Mouse (Mus musculus) intestine, embryonic 16.5 days (tissue): ENCODE measurements around the gene Cldn6. TPM values are rescaled to one million over a fixed set of nuclear protein-coding genes. Genes with fewer than 3 reads are reported as not detected.
A peak's percentile ranks its signal among the peaks of the same experiment; 100 is the strongest.

ENCODE experiments used
- ATAC-seq: fragments of 200-750 bp; cut with Nextera tagmentation; 2 replicates; pipeline ENCODE4 v1.8.0; 2017; ENCODE audit warnings: moderate TSS enrichment, moderate library complexity
- H3K27ac ChIP-seq: fragments of 300-500 bp; sonication (generic); 2 replicates; pipeline ENCODE4 v1.5.1; 2014; ENCODE audit warnings: mild to moderate bottlenecking, low read length
- H3K27me3 ChIP-seq: fragments of 300-500 bp; sonication (generic); replicated peaks from 2 replicates; pipeline ENCODE4 v1.6.1; 2014; ENCODE audit warnings: low read length, control low read depth, mixed read lengths; ENCODE audit not compliant: control insufficient read depth, insufficient read depth
- H3K36me3 ChIP-seq: fragments of 300-500 bp; sonication (generic); 2 replicates; pipeline ENCODE4 v1.6.1; 2014; ENCODE audit warnings: low read length, control low read depth; ENCODE audit not compliant: control insufficient read depth, insufficient read depth
- H3K4me1 ChIP-seq: fragments of 300-500 bp; sonication (generic); 2 replicates; pipeline ENCODE4 v1.6.1; 2014; ENCODE audit warnings: low read length, control low read depth, mixed read lengths; ENCODE audit not compliant: control insufficient read depth, insufficient read depth
- H3K4me2 ChIP-seq: fragments of 300-500 bp; sonication (generic); 2 replicates; pipeline ENCODE4 v1.6.1; 2014; ENCODE audit warnings: low read depth, low read length, control low read depth
- H3K4me3 ChIP-seq: fragments of 300-500 bp; sonication (generic); 2 replicates; pipeline ENCODE4 v1.5.1; 2014; ENCODE audit warnings: mild to moderate bottlenecking, low read length
- H3K9ac ChIP-seq: fragments of 300-500 bp; sonication (generic); 2 replicates; pipeline ENCODE4 v1.6.1; 2014; ENCODE audit warnings: low read depth, low read length
- H3K9me3 ChIP-seq: fragments of 300-500 bp; sonication (generic); 2 replicates; pipeline ENCODE4 v1.6.1; 2016; ENCODE audit warnings: low read length, control low read depth; ENCODE audit not compliant: control insufficient read depth
- WGBS: fragments of 180-500 bp; shearing (Covaris S2); extraction: QIAGEN DNeasy Blood & Tissue Kit; methylation state at CpG from one replicate; pipeline ENCODE4 v1.1.7; 2014; 5-methylcytosine and 5-hydroxymethylcytosine counted together
- polyA plus RNA-seq: library from polyadenylated mRNA; unstranded; fragments of >200 nt; fragmentation: Nextera tagmentation; extraction: Ambion mirVana; gene quantifications from 2 replicates; pipeline ENCODE4 v1.2.1, GENCODE M21; 2015

Cldn6 gene
- 18.9 and 23.3 TPM in 2 replicates for polyA plus RNA-seq

DNA sequence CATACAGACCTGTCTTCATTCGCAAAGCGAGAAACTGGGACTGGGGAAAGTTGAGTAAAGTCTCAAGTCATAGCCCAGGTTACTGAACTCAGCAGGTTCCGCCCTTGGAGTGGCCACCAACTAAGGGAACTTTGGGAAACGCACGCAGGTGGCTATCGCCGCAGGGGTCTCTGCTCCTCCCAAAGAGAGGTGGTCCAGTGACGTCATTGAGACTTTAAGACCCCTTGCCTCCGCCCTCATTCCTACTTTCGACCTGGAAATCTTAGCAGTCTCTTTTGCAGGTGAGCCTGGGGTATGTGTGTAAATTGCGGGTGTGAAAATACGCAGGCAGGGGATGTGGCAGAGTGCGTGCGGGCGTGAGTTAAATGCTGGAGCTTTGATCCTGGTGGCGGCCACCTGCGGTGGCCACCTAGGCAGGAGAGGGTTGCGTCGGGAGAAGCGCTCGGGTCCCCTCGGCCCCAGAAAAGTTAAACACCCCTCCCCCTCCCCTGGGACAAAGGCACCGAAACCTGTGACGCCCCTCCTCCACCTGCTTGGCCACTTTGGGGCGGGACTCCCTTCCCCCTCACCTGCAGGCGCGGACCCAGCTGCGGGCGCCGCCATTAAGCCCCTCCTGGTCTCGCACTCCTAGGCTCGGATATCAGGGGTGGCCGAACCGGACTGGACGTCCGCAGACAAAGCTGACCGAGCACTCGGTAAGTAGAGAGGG is at the start of gene Cldn6:
Gene Cldn6, plus strand, starts transcription at position 123 of the 709 bp plus-strand sequence.
- H3K4me3 ChIP-seq = peak within 1 kb of the TSS; percentile 32
- peak within 1 kb of the TSS; percentile 55 for H3K9ac ChIP-seq
- no peak within 1 kb of the TSS for H3K27ac ChIP-seq
- peaks cover 30% of the 10 kb centered on the region; the same call in 1 of the 2 replicates for H3K27me3 ChIP-seq
- no peaks in the 10 kb centered on the region for H3K36me3 ChIP-seq
- peak within 1 kb of the TSS; percentile 52 for H3K4me2 ChIP-seq
- no peaks in the 10 kb centered on the region for H3K9me3 ChIP-seq
- no peak for ATAC-seq
- WGBS = 3% methylated on average over 38 of the region's 38 CpGs
- H3K4me1 ChIP-seq = peaks cover 53% of the 10 kb centered on the region

DNA sequence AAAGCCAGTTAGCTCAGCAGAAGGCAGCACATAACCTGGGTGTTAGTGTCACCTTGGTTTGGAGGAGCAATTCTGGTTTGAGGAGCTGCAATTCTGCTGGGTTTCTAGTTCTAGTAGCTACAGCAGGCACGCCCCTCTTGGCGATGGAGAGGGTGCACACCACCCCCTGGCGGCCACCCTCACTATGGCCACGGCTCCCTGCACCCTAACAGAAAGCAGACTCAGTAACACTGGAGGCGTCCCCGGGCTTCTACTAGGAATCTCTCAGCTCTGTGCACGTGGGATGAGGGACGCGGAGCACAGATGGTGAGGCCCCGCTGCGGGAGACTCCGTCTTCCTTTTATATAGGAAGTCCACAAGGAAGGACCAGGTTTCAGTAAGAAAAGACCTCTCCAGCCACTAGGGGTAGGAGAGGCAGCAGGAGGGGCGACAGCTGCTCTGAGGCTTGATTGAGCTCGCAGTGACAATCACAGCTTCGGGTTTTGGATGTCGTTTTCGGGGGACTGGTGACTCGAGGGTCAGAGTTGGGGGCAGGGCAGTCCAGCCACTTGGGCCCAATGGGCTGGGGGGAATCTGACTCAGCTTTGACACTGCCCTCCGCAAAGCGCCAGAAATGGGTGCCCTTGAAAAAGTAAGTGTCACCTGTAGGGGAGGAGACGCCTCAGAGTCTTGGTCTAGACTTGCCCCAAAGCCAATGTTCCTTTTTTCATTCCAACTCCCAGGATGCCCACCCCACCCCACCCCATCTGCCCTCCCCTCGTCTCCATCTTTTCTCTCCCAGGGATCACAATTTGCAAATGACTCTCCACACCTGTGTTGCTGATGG is 48.6 kb upstream of the Cldn6 start:
- H3K9me3 ChIP-seq = no peaks in the 10 kb centered on the region
- H3K27ac ChIP-seq = no peak overlapping the region
- peak overlapping the region; percentile 48; the same call in 1 of the 2 replicates for H3K9ac ChIP-seq
- H3K4me3 ChIP-seq = peak overlapping the region; percentile 26
- no peaks in the 10 kb centered on the region for H3K36me3 ChIP-seq
- H3K4me2 ChIP-seq = peak overlapping the region; percentile 58
- WGBS = 16% methylated on average over 21 of the region's 22 CpGs
- peak; percentile 93 for ATAC-seq
- no peaks in the 10 kb centered on the region for H3K27me3 ChIP-seq
- H3K4me1 ChIP-seq = peaks cover 4% of the 10 kb centered on the region

DNA sequence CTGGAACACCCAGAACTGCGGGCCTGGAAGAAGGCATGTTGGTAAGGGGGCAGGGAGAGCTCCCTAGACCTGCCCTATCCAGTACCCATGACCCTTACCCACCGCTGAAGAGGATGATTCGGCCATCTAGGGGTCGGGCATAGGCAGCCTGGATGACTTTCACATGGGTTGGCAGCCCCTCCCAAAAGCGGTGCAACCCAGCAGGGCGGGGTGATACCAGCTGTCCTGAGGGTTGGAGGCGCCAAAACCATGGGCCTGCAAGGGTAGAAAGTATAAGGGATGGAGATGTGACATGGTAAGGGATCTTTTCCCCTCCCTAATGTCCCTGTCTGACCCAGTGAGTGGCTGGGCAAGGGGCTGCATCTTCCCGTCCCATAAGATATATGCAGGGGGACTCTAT is 47.8 kb upstream of the Cldn6 start:
- peaks cover 4% of the 10 kb centered on the region for H3K4me1 ChIP-seq
- H3K4me3 ChIP-seq = no peak overlapping the region
- no peaks in the 10 kb centered on the region for H3K9me3 ChIP-seq
- H3K4me2 ChIP-seq = no peak overlapping the region
- no peak for ATAC-seq
- H3K36me3 ChIP-seq = no peaks in the 10 kb centered on the region
- no peaks in the 10 kb centered on the region for H3K27me3 ChIP-seq
- H3K27ac ChIP-seq = no peak overlapping the region
- H3K9ac ChIP-seq = no peak overlapping the region
- WGBS = 81% methylated on average over 8 of the region's 8 CpGs

DNA sequence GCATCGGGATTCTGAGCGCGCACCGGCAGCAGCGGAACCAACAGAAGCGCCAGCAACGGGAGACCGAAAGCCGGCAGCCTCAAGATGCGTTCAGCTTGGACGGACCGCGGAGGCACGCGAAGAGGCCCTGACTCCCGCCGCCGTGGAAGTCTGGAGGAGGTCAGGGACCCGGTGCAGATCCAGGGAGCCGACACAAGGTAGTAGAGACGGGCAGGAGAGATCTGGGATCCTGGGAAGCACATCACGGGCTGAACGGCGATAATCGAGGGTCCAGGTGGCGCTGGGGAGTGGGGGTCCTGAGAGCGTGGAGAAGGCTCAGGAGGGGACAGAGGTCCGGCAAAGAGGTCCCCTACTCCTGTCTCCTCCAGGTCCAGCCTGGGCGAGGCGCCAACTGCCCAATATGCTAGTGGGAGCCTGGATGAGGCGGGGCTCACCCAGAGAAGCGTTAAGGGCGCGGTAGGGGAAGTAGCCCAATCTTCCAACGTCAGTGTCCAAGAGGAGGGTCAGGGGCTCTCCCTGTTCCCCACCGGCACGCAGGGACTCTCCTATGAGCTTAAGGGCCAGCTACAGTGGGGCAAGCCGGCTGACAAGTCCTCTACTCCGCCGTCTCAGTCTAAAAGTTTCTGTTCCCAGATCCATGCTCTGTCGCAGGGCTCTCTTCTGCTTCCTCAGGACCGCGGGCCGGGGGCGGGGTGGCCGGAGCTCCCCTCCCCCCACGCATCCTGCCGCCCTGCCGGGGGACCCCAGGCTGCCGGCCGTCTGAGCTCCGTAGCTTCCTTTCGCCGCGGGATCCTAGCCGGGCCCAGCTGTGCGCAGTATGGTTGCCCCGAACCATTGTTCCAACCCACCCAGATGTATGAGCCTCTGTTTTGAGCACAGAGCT is 34.2 kb upstream of the Cldn6 start, which contains the start of gene Mmp25:
Gene Mmp25, minus strand, starts transcription at position 665 of the 883 bp plus-strand sequence.
- Histone ChIP-seq H3K4me2 (peak within 1 kb of the TSS; percentile 93), H3K9ac (peak within 1 kb of the TSS; percentile 70), H3K9me3 (no peaks in the 10 kb centered on the region), H3K36me3 (no peaks in the 10 kb centered on the region), H3K27ac (no peak within 1 kb of the TSS), H3K27me3 (peaks cover 18% of the 10 kb centered on the region), H3K4me1 (peaks cover 2% of the 10 kb centered on the region; the same call in 1 of the 2 replicates), H3K4me3 (peak within 1 kb of the TSS; percentile 54)
- WGBS = under 1% methylated on average over 54 of the region's 58 CpGs
- peak; percentile 62 for ATAC-seq

DNA sequence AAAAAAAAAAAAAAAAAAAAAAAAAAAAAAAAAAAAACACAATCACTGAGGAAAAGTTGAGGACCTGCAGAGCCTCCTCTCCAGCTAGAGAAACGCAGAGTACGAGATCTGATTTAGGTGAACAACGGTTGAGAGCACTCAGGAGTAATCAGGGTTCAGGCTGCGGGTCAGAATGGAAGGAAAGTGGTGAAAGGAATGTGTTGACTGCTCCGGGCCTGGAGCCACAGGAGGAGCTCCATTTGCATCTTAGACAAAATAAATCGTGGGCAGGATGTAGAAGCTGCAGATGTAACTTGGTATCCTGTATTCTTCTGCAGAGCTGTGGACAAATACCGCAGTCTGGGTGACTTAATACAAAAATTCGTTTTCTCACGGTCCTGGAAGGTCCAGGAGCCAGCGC is 33.2 kb upstream of the Cldn6 start:
- no peaks in the 10 kb centered on the region for H3K9me3 ChIP-seq
- peaks cover 18% of the 10 kb centered on the region for H3K27me3 ChIP-seq
- no peaks in the 10 kb centered on the region for H3K36me3 ChIP-seq
- 44% methylated on average over 10 of the region's 10 CpGs for WGBS
- no peak overlapping the region for H3K9ac ChIP-seq
- H3K27ac ChIP-seq = no peak overlapping the region
- ATAC-seq = no peak
- H3K4me3 ChIP-seq = no peak overlapping the region
- H3K4me2 ChIP-seq = no peak overlapping the region
- H3K4me1 ChIP-seq = peaks cover 2% of the 10 kb centered on the region; the same call in 1 of the 2 replicates

DNA sequence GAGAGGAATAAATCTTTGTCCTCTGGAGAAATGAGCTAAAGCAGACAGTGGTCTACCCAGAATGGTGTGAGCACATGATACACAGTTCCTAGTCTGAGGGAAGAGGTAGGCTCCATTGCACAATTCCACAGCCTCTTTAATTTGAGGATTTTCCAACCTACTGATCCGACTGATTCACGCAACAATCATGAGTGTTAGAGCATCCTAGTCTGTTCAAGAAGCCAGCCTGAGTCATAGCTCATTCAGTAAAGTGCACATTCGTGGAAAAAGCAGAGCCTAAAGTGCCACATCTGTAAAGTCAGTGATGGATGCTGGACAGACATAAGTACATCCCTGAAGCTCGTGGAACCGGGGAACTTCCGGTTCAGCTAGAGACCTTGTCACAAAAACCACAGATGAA is 27.7 kb upstream of the Cldn6 start:
- no peak overlapping the region for H3K9ac ChIP-seq
- no peak overlapping the region for H3K4me2 ChIP-seq
- H3K27me3 ChIP-seq = no peaks in the 10 kb centered on the region
- H3K27ac ChIP-seq = no peak overlapping the region
- H3K9me3 ChIP-seq = no peaks in the 10 kb centered on the region
- WGBS = 80% methylated on average over 6 of the region's 6 CpGs
- H3K4me1 ChIP-seq = no peaks in the 10 kb centered on the region
- no peak overlapping the region for H3K4me3 ChIP-seq
- ATAC-seq = no peak
- H3K36me3 ChIP-seq = no peaks in the 10 kb centered on the region

DNA sequence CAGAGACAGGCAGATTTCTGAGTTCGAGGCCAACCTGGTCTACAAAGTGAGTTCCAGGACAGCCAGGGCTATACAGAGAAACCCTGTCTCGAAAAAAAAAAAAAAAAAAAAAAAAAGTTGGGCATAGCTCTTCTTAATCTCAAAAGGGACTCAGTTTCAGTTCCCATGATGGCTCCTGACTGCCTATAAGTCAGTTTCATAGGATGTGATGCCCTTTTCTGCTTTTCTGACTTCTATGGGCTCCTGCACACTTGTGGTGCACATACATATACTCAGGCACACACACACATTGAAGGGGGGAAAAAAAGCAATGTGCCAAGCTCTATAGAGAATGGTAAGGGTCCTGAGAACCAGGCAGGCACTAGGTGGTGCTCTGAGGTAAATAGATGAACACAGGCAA is 25.7 kb upstream of the Cldn6 start:
- Histone ChIP-seq H3K36me3 (no peaks in the 10 kb centered on the region), H3K9ac (no peak overlapping the region), H3K4me2 (no peak overlapping the region), H3K27ac (no peak overlapping the region), H3K4me3 (no peak overlapping the region), H3K27me3 (no peaks in the 10 kb centered on the region; the same call in 1 of the 2 replicates), H3K9me3 (no peaks in the 10 kb centered on the region), H3K4me1 (no peaks in the 10 kb centered on the region)
- ATAC-seq = no peak
- WGBS = 79% methylated on average over 2 of the region's 2 CpGs

DNA sequence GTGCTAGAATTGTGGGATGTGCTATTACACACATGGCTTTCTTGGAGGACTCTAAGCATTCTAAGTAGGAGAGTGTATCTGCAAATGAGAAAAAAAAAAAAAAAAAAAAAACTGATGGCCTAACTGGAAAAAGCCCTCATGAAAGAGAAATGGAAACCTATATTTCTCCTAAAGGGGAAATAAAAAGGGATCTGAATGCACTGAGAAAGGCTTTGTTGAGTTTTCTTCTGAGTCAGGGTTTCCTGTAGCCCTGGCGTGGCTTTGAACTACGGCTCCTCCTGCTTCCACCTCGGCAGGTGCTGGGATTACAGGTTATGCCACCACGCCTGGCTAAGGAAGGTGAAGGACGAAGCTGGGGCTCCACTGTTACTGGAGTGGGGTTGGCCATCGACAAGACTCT is 25.0 kb upstream of the Cldn6 start:
- no peak overlapping the region for H3K4me3 ChIP-seq
- no peak overlapping the region for H3K27ac ChIP-seq
- H3K9me3 ChIP-seq = no peaks in the 10 kb centered on the region
- no peaks in the 10 kb centered on the region for H3K36me3 ChIP-seq
- no peak for ATAC-seq
- H3K9ac ChIP-seq = no peak overlapping the region
- no peaks in the 10 kb centered on the region; the same call in 1 of the 2 replicates for H3K27me3 ChIP-seq
- WGBS = 62% methylated on average over 6 of the region's 6 CpGs
- no peak overlapping the region for H3K4me2 ChIP-seq
- no peaks in the 10 kb centered on the region for H3K4me1 ChIP-seq

DNA sequence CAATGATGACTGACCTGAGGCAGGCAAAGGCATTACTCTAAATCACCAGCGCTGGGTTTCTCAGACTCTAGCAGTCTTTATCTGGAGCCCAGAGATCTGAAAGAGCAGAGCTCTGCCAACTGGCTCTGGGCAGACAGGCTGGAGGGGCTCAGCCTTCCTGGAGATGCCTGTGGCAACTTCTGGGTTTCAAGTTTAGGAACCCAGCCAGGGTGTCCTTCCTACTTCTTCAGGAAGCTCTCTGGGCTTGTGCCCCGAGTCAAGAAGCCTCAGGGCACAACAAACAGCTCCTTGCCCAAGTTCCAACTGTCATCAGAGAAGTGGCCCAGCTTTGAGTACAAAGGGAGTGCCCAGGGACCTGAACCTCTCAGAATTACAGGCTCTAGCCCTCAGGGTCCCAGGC is 24.6 kb upstream of the Cldn6 start:
- 57% methylated on average over 2 of the region's 2 CpGs for WGBS
- Histone ChIP-seq H3K9ac (no peak overlapping the region), H3K9me3 (no peaks in the 10 kb centered on the region), H3K4me2 (no peak overlapping the region), H3K27me3 (no peaks in the 10 kb centered on the region; the same call in 1 of the 2 replicates), H3K4me3 (no peak overlapping the region), H3K27ac (no peak overlapping the region), H3K4me1 (no peaks in the 10 kb centered on the region), H3K36me3 (no peaks in the 10 kb centered on the region)
- no peak for ATAC-seq
